Mouse (Mus musculus) ES-Bruce4 (cell line): ENCODE measurements at regions not wholly inside any gene's neighbourhood (a gene's known extent, or its start where the extent isn't known, plus 50 kb on each side); places are given as distances from the start of the nearest gene placed in this dataset.

ENCODE experiments used
- CTCF ChIP-seq: IDR thresholded peaks from one replicate; pipeline ENCODE4 v1.8.1; 2011; ENCODE audit warnings: low read depth, low read length
- POLR2A ChIP-seq: IDR thresholded peaks from one replicate; pipeline ENCODE4 v1.8.1; 2011; ENCODE audit warnings: low read length; ENCODE audit not compliant: insufficient read depth

DNA sequence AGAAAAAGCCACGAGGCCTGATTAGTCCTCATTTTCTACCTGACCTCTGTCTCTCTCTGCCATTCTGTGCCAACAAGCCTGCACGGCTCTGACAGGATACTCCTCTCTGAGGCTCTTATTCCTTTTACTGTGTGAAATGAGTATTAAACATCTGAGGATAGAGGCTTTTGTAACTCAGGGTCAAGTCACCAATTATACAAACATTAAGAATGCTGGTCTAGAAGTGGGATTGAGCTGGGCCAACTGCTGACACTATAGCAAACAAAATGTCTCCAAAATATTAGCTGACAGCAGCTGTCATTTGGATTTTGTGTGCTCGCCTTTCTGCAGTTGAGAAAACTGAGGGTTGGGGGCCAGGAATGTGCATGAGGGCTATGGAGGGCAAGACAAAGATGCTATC lies 94.8 kb downstream of the Nmur2 start:
- TF ChIP-seq CTCF, result no peak
- TF ChIP-seq POLR2A, result no peak
